Mouse (Mus musculus): ENCODE measurements around the gene Fut4. TPM values are rescaled to one million over a fixed set of nuclear protein-coding genes. Genes with fewer than 3 reads are reported as not detected.

Gene Fut4
- polyA plus RNA-seq (2016; fragmentation: Nextera tagmentation; extraction: Ambion mirVana) = 2.2 and 2.4 TPM in 2 replicates

DNA sequence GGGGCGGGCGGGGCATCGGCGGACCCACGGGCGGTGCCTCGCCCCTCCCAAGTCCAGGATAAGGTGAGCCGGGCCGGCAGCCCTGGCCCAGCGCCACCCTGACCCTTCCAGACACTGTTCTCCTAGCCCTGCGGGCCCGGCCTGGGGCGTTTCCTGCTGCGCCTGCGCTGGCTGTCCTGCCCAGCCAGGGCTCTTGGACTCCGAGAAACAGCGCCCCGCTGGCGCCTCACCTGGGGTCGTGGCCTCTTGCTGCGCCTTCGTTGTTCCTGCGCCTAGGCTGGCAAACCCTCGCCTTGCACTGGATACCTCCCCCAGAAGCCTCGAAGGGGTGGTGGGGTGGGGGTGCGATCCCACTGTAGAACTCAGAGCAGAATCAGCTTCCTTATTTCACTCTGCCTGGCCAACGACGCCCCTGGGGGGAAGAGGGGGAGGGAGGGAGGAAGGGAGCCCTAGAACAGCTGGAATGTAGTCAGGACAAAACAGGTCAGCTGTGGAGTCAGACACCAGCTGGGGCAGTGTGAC, at the start of gene Fut4:
Fut4 (minus strand) TSS at position 393 of the 522 bp plus-strand sequence.
- Histone ChIP-seq H3K9me3 (replicated peaks) (no peaks in the 10 kb centered on the region), H3K4me1 (0 out of 2 replicates have a peak, but pooled peaks cover 11% of the 10 kb centered on the region), H3K4me2 (replicated peaks) (peak within 1 kb of the TSS; percentile 91), H3K36me3 (no peaks in the 10 kb centered on the region), H3K27me3 (peaks cover 30% of the 10 kb centered on the region), H3K4me3 (peak within 1 kb of the TSS; percentile 50), H3K27ac (peak within 1 kb of the TSS; percentile 32; the same call in 1 of the 2 replicates), H3K9ac (peak within 1 kb of the TSS; percentile 64)
- peak; percentile 86 for ATAC-seq (ENCODE audit: low FRiP score)
- WGBS = under 1% methylated on average over 25 of the region's 28 CpGs

DNA sequence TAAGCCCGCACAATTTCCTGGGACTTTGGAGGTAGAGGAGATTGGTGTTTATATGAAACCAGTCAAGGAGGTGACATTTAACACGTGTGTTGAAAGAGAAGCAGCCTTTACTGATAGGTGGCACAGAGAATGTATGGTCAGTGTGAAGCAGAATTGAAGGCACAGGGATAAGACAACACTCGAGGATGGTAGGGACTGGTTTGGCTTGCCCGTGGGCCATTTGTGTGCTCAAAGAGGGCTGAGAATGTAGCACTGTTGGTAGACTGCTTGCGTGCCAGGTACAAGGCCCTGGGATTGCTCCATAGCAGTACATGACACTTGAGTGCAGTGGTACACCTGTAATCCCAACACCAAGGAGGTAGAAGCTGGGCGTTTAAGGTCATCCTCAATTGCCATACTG, 35.2 kb upstream of the Fut4 start:
- 90% methylated on average over 6 of the region's 6 CpGs for WGBS
- Histone ChIP-seq H3K27me3 (no peaks in the 10 kb centered on the region), H3K36me3 (peaks cover 18% of the 10 kb centered on the region), H3K4me3 (no peak overlapping the region), H3K27ac (no peak overlapping the region), H3K9me3 (replicated peaks) (no peaks in the 10 kb centered on the region), H3K9ac (no peak overlapping the region), H3K4me1 (peaks cover 9% of the 10 kb centered on the region), H3K4me2 (replicated peaks) (no peak overlapping the region)
- no peak for ATAC-seq (ENCODE audit: low FRiP score)

DNA sequence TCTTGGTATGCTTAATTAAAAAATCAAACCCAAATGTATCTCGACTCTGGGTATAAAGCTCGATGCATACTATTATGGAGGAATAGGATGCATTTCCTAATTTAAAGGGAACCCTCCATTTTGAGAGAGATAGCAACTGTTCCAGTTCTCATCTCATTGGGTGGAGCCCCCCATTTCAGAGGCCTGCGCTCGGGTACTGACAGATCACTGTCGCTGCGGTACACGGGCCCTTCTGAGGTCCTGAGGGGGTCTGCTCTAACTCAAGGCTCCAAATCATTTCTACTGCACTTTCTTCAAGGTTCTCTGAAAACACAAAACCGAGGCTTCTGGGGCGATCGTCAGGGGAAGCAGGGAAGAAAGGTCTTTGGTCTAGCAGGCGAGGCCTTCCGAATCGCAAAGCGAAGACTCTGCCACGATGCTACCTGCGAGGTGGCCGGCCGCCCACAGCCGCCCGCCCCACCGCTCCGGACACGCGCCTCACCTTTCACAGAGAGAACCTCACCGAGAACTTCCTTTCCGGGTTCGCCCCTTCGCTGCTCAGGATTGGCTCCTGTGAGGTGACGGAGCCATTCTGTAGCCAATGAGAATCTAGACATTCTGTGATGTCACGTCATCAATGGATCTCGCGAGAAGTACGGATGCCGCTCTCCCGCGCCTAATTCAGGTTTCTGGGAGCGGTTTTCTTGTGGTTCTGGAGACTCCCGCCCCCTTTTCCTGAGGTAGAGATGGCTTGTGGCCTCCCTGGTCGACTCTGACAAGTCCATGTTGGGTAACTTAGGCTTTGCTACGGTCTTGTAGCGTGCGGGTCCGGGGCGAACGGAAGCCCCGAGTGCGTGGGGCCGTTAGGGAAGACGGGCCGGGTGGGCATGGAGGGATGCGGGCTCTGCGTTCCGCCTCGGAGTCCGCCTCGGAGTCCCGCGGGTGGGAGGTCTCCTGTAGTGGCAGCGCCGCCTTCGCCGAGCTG, 32.1 kb upstream of the Fut4 start, which contains the start of the genes Mre11a and Ankrd49:
Mre11a (plus strand) TSS at position 616 of the 964 bp plus-strand sequence.
Ankrd49 (minus strand) TSS at position 818 of the 964 bp plus-strand sequence.
- H3K4me1 ChIP-seq = peaks cover 9% of the 10 kb centered on the region
- no peaks in the 10 kb centered on the region for H3K27me3 ChIP-seq
- H3K27ac ChIP-seq = peak within 1 kb of the TSS; percentile 92
- peak; percentile 100 for ATAC-seq (ENCODE audit: low FRiP score)
- peak within 1 kb of the TSS; percentile 79 for H3K9ac ChIP-seq
- peak within 1 kb of the TSS; percentile 67 for H3K4me3 ChIP-seq
- peaks cover 34% of the 10 kb centered on the region for H3K36me3 ChIP-seq
- peak within 1 kb of the TSS; percentile 76 for H3K4me2 ChIP-seq (replicated peaks)
- under 1% methylated on average over 62 of the region's 62 CpGs for WGBS
- no peaks in the 10 kb centered on the region for H3K9me3 ChIP-seq (replicated peaks)

DNA sequence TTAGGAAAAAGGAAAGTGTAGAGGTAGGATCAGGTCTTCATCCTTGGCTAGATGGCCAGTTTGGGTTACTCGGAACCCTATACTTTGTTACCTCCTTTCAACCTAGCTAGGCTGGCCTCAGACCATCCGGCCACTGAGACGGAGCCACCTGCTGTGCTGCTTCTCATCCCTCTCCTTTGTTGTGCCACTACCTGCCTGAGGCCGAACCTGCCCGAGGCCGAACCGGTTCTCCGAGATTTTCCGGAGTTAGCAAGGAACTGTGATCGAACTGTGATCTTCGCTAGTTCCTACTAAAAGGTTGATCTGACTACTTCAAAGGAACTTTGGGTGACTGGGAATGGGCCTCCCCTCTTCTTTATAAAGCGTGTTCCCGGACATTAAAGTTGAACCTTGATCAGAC, 26.1 kb upstream of the Fut4 start:
- 47% methylated on average over 13 of the region's 13 CpGs for WGBS
- Histone ChIP-seq H3K9ac (no peak overlapping the region), H3K27me3 (no peaks in the 10 kb centered on the region), H3K36me3 (peaks cover 24% of the 10 kb centered on the region), H3K4me2 (replicated peaks) (no peak overlapping the region), H3K4me3 (no peak overlapping the region), H3K27ac (no peak overlapping the region), H3K9me3 (replicated peaks) (no peaks in the 10 kb centered on the region), H3K4me1 (no peaks in the 10 kb centered on the region)
- no peak for ATAC-seq (ENCODE audit: low FRiP score)

DNA sequence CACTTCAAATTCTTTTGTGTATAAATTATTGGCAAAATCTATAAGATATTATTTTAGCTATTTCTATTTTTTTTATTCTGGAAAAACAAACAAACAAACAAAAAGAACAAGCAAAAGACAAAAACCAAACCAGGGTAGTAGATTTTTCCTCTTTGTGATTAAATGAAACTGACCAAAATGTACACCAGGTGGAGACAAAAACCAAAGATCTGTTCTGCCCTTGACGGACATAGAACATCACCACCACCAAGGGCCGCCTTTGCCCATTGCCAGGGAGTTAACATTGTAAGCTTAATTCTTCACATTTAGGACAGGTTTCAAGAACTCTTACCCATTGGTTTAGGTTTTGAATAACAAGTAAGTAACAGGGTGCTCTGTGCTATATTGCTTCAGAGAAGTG, 21.6 kb upstream of the Fut4 start:
- Histone ChIP-seq H3K4me3 (no peak overlapping the region), H3K9ac (no peak overlapping the region), H3K4me1 (peaks cover 5% of the 10 kb centered on the region), H3K27me3 (peaks cover 10% of the 10 kb centered on the region; the same call in 1 of the 2 replicates), H3K36me3 (no peaks in the 10 kb centered on the region), H3K27ac (no peak overlapping the region), H3K9me3 (replicated peaks) (no peaks in the 10 kb centered on the region), H3K4me2 (replicated peaks) (no peak overlapping the region)
- ATAC-seq (ENCODE audit: low FRiP score) = no peak
- WGBS = 51% methylated on average over 2 of the region's 2 CpGs

DNA sequence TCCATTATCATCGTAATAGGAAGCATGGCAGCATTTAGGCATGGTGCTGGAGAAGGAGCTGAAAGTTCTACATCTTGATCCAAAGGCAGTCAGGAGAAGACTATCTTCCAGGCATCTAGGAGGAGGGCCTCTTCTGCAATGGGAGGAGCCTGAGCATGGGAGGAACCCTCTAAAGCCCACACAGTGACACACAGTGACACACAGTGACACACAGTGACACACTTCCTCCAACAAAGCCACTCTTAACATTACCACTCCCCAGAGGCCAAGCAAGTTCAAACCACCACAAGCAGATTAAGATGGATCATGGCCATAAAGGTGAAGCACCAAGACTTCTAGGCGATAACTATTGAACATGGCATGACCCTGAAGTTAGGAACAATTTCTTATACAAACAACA, 19.9 kb upstream of the Fut4 start:
- 93% methylated on average over 2 of the region's 2 CpGs for WGBS
- ATAC-seq (ENCODE audit: low FRiP score) = no peak
- H3K4me1 ChIP-seq = peaks cover 7% of the 10 kb centered on the region
- no peak overlapping the region for H3K4me3 ChIP-seq
- H3K36me3 ChIP-seq = no peaks in the 10 kb centered on the region
- H3K27ac ChIP-seq = no peak overlapping the region
- peaks cover 13% of the 10 kb centered on the region; the same call in 1 of the 2 replicates for H3K27me3 ChIP-seq
- no peak overlapping the region for H3K4me2 ChIP-seq (replicated peaks)
- no peaks in the 10 kb centered on the region for H3K9me3 ChIP-seq (replicated peaks)
- no peak overlapping the region for H3K9ac ChIP-seq

DNA sequence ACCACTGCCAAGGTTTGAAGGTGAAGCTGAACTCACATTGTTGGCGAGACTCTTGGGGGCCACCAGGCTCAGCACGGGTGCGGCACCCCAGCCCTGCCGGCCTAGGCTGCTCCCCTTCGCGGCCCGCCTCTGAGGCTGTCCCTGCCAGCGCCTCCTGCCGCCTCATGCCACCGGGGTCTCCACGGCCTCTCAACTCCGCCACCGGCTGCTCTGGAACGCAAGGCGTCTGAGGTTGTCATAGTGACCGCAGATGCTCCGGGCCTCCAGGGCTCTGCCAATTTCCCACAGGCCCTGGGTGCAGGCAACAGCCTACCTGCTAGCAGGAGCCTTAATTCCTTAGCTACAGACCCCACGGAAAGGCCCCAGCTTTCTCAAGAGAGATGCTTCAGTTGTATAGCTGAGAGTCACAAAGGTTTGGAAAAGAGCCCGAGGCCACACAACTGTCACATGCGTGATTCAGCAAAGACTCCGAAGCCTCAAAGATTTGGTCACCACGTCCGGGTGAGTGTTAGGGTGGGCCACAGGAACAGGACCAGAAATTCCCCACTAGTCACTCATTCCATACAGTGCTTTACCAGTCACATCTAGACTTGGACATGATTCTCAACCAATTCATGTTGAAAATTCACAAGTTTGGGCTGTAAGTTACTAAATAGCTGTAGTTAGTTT, 18.7 kb upstream of the Fut4 start, which contains the start of gene 1700012B09Rik:
1700012B09Rik (minus strand) TSS at position 228 of the 669 bp plus-strand sequence.
- Histone ChIP-seq H3K4me2 (replicated peaks) (peak within 1 kb of the TSS; percentile 37; the same call in 1 of the 2 replicates), H3K27me3 (peaks cover 13% of the 10 kb centered on the region; the same call in 1 of the 2 replicates), H3K9ac (0 out of 2 replicates have a peak within 1 kb of the TSS, but pooled peaks have one; percentile 18), H3K9me3 (replicated peaks) (no peaks in the 10 kb centered on the region), H3K36me3 (no peaks in the 10 kb centered on the region), H3K4me1 (peaks cover 7% of the 10 kb centered on the region), H3K4me3 (no peak within 1 kb of the TSS), H3K27ac (no peak within 1 kb of the TSS)
- peak; percentile 58 for ATAC-seq (ENCODE audit: low FRiP score)
- 20% methylated on average over 23 of the region's 23 CpGs for WGBS

DNA sequence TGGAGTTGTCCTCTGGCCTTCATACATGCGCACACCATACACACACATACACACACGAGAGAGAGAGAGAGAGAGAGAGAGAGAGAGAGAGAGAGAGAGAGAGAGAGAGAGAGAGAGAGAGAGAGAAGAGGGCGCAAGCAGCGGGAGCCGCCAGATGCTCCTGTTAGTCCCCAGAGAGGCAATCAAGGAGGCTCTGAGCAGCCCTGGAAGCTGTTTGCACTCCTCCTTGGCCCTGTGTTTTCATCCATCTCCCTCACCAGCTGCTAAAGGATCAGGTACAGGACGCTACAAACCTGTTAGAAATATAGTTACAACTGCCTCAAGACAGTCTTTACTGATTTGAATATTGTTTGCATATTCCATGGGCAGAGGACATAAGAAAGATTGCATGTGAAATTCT, 17.6 kb upstream of the Fut4 start:
- no peak for ATAC-seq (ENCODE audit: low FRiP score)

DNA sequence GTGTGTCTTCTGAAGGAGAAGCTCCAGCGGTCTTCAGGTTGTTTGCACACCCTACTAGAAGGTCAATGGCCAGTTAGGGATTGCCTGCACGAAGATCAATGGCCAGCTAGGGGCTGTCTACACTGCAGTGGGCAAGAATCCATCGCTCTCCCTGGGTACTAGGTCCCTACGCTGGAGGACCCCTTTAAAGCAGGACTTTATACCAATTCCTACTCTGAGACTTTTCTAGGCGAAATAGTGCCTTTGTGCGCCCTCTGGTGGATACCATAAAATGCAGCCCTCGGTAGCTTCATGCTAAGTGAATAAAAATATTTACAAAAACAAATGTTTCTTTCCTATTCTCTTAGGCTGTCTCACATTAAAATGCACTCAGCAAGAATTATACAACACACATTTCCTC, 12.6 kb upstream of the Fut4 start:
- no peak overlapping the region for H3K27ac ChIP-seq

More for the DNA sequence above, 17.6 kb upstream of the Fut4 start:
- H3K27ac ChIP-seq = no peak overlapping the region
- H3K4me2 ChIP-seq (replicated peaks) = no peak overlapping the region
- no peak overlapping the region for H3K9ac ChIP-seq
- H3K27me3 ChIP-seq = peaks cover 13% of the 10 kb centered on the region; the same call in 1 of the 2 replicates
- H3K4me1 ChIP-seq = peaks cover 7% of the 10 kb centered on the region
- no peaks in the 10 kb centered on the region for H3K36me3 ChIP-seq
- WGBS = 46% methylated on average over 5 of the region's 6 CpGs
- no peak overlapping the region for H3K4me3 ChIP-seq
- no peaks in the 10 kb centered on the region for H3K9me3 ChIP-seq (replicated peaks)

DNA sequence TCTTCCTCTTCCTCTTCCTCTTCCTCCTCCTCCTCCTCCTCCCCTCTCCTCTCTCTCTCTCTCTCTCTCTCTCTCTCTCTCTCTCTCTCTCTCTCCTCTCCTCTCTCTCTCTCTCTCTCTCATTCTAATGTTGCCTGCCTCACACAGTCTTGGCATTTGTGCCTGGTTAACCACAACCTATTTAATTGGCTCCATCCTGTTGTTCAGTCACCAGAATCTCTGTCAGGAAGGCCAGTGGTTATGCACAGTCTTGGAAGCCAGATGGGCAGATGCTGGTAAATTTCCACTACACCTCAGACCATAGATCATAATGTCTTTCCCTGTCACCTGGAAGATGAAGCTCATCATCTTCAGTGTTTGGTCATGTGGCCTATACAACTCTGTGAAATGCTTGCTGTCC, 7.1 kb upstream of the Fut4 start:
- Histone ChIP-seq H3K4me2 (replicated peaks) (no peak overlapping the region), H3K27ac (no peak overlapping the region), H3K4me3 (no peak overlapping the region), H3K9me3 (replicated peaks) (no peaks in the 10 kb centered on the region), H3K27me3 (no peaks in the 10 kb centered on the region), H3K9ac (no peak overlapping the region), H3K4me1 (no peaks in the 10 kb centered on the region), H3K36me3 (no peaks in the 10 kb centered on the region)
- ATAC-seq (ENCODE audit: low FRiP score) = no peak

More for the DNA sequence above, 12.6 kb upstream of the Fut4 start:
- H3K4me3 ChIP-seq = no peak overlapping the region
- 0 out of 2 replicates have a peak, but pooled peaks cover 4% of the 10 kb centered on the region for H3K27me3 ChIP-seq
- no peak overlapping the region for H3K9ac ChIP-seq
- H3K4me1 ChIP-seq = peaks cover 2% of the 10 kb centered on the region; the same call in 1 of the 2 replicates
- 27% methylated on average over 7 of the region's 7 CpGs for WGBS
- 0 out of 2 replicates have a peak, but pooled peaks have one; percentile 40 for ATAC-seq (ENCODE audit: low FRiP score)
- no peaks in the 10 kb centered on the region for H3K9me3 ChIP-seq (replicated peaks)
- H3K36me3 ChIP-seq = no peaks in the 10 kb centered on the region
- H3K4me2 ChIP-seq (replicated peaks) = no peak overlapping the region

DNA sequence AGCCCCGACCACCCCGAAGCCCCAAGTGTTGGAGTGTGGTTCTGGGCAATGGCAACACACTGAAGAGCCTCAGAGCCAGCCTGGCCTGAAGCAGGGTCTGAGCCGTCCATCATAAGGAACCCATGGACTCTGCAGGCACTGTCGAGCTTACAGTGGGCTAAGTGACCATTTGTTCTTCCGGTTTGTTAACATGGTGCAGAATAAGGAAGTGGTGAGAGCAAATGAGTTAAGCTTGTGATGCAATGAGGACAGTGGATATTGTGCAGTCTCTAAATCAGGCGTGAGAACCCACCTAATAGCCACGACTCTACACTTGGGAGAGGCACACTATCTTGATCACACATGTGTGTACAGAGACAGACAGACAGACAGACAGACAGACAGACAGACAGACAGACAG, 6.4 kb upstream of the Fut4 start:
- H3K36me3 ChIP-seq = no peaks in the 10 kb centered on the region
- WGBS = 80% methylated on average over 7 of the region's 7 CpGs

DNA sequence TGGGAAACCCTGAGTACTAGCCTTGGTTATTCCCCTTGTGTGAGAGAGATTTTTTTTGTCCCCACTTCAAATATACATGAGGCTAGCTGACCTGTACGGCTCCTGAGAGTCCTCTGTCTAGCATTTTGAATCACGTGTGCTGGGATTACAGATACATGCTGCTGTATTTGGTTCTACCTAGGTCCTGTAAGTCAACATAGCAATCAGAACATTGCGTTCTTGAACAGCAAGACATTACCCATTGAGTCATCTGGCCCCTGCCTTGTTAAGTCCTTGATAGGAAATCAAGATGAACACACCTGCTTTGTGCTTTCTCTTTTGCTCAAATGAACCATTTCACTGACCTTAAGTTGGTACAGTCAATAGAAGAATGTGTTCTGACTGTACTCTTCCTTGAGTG, 2.3 kb upstream of the Fut4 start:
- H3K9me3 ChIP-seq (replicated peaks) = no peaks in the 10 kb centered on the region
- H3K27me3 ChIP-seq = peaks cover 30% of the 10 kb centered on the region
- WGBS = 90% methylated on average over 3 of the region's 3 CpGs
- no peak overlapping the region for H3K27ac ChIP-seq
- no peak overlapping the region for H3K9ac ChIP-seq
- no peak overlapping the region for H3K4me3 ChIP-seq
- H3K36me3 ChIP-seq = no peaks in the 10 kb centered on the region
- H3K4me2 ChIP-seq (replicated peaks) = no peak overlapping the region
- no peak for ATAC-seq (ENCODE audit: low FRiP score)
- 0 out of 2 replicates have a peak, but pooled peaks cover 11% of the 10 kb centered on the region for H3K4me1 ChIP-seq

More for the DNA sequence above, 6.4 kb upstream of the Fut4 start:
- no peaks in the 10 kb centered on the region for H3K27me3 ChIP-seq
- ATAC-seq (ENCODE audit: low FRiP score) = no peak
- H3K4me2 ChIP-seq (replicated peaks) = no peak overlapping the region
- H3K4me1 ChIP-seq = no peaks in the 10 kb centered on the region
- H3K27ac ChIP-seq = no peak overlapping the region
- no peak overlapping the region for H3K9ac ChIP-seq
- no peak overlapping the region for H3K4me3 ChIP-seq
- no peaks in the 10 kb centered on the region for H3K9me3 ChIP-seq (replicated peaks)

Measured in hindbrain, embryonic 12.5 days (tissue).